Mouse (Mus musculus): ENCODE measurements at regions not wholly inside any gene's neighbourhood (a gene's known extent, or its start where the extent isn't known, plus 50 kb on each side); places are given as distances from the start of the nearest gene placed in this dataset.

GRCm38 (mm10) chr2:148497452-148498302, 54.3 kb upstream of the Cd93 start:
- ATAC-seq (ENCODE audit: insufficient read depth) (no peak), DNase-seq (ENCODE audit: low read depth in 3 of 3, low spot score in 3 of 3) (no peak)
- Histone ChIP-seq H3K36me3 (replicated peaks; ENCODE audit: control insufficient read depth, insufficient read depth, low read depth) (no peaks in the 10 kb centered on the region), H3K27ac (no peak overlapping the region), H3K9ac (replicated peaks) (no peak overlapping the region), H3K4me1 (replicated peaks; ENCODE audit: control insufficient read depth in 2 of 2, insufficient read depth in 2 of 2, low read length in 1 of 2) (peaks cover 0 to 4% of the 10 kb centered on the region in 2 experiments; a peak in 2 of 4 replicates), H3K4me2 (ENCODE audit: low read depth) (no peak overlapping the region), H3K27me3 (ENCODE audit: control insufficient read depth, insufficient read depth, low read length) (no peaks in the 10 kb centered on the region), H3K9me3 (ENCODE audit: control insufficient read depth, low read length) (no peaks in the 10 kb centered on the region), H3K4me3 (ENCODE audit: insufficient read depth in 1 of 2, low read depth in 2 of 2, low read length in 2 of 2) (no peak overlapping the region)
- no peak for TF ChIP-seq CTCF (IDR thresholded peaks at IDR 0.05; ENCODE audit: low read depth)
- no peak for TF ChIP-seq EP300 (IDR thresholded peaks at IDR 0.05; ENCODE audit: low read depth)
- 44% methylated on average over 12 of the region's 12 CpGs for WGBS (ENCODE audit: insufficient replicate concordance)

DNA sequence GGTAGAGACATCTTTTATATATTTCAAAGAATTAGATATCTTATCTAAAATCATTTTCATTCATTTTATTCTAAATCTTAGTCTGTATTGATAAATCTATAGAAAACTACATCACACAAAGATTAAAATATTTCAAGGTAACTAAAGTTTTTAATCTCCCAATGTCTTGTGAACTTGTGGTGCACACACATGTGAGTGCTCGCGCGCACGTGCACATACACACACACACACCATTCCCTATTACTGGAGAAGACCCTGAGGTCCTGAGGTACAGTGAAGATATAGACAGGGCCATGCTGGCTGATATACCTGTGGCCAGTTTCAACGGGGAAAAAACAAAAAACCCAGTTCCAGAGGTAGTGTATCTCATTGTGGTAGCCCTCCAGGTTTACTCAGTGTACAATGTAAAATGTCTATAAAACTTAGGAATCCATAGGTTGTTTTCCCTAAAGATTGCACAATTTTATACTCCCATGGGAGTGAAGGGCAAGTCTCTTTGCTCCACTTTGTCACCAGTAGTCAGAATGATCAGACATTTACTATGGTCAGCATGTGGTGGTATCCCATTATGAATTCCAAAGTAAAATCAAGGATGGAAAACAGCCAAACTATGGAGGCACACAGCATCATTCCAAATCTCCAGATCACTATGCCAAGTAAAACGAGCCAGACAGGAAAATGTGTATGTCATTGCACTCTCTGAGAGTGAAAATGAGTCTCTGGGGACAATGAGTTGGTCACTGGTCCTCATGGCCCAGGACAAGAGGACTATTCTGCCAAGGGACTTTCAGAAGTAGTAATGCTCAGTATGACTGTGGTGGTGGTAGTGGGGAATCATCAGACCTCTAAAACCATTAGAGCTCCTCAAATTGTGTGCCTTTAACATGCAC, 53.0 kb upstream of the Cd93 start:
- H3K27me3 ChIP-seq (ENCODE audit: control insufficient read depth, insufficient read depth, low read length): no peaks in the 10 kb centered on the region
- peaks cover 0 to 10% of the 10 kb centered on the region in 2 experiments; a peak in 2 of 4 replicates for H3K4me1 ChIP-seq (replicated peaks; ENCODE audit: control insufficient read depth in 2 of 2, insufficient read depth in 2 of 2, low read length in 1 of 2)
- H3K36me3 ChIP-seq (replicated peaks; ENCODE audit: control insufficient read depth, insufficient read depth, low read depth): no peaks in the 10 kb centered on the region
- TF ChIP-seq CTCF (IDR thresholded peaks at IDR 0.05; ENCODE audit: low read depth): no peak
- TF ChIP-seq EP300 (IDR thresholded peaks at IDR 0.05; ENCODE audit: low read depth): no peak
- WGBS (ENCODE audit: insufficient replicate concordance): 66% methylated on average over 6 of the region's 6 CpGs
- no peak for DNase-seq (ENCODE audit: low read depth in 3 of 3, low spot score in 3 of 3)
- no peak for ATAC-seq (ENCODE audit: insufficient read depth)
- H3K4me3 ChIP-seq (ENCODE audit: insufficient read depth in 1 of 2, low read depth in 2 of 2, low read length in 2 of 2): no peak overlapping the region
- no peak overlapping the region for H3K4me2 ChIP-seq (ENCODE audit: low read depth)
- H3K9ac ChIP-seq (replicated peaks): no peak overlapping the region
- H3K27ac ChIP-seq: no peak overlapping the region
- H3K9me3 ChIP-seq (ENCODE audit: control insufficient read depth, low read length): no peaks in the 10 kb centered on the region

DNA sequence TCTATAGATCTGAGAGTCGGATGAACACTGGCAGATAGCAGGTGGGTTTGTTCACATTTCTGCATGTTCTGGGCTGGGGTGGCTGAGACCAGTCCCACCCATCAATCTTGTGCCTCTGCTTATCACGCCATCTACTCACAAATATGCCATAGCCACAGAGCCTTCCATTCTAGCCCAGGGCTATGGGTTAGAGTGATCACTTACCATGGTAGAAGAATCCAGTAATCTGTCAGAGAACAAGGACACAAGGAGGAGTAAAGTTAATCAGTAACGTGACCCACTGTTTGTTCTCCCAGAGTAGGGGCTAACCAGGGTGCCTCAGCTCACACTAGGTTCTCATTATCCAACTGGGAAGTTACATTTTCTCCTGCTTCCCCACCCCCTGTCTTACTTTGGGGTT, 52.1 kb upstream of the Cd93 start:
- Histone ChIP-seq H3K9me3 (ENCODE audit: control insufficient read depth, low read length) (no peaks in the 10 kb centered on the region), H3K27ac (no peak overlapping the region), H3K4me1 (replicated peaks; ENCODE audit: control insufficient read depth in 2 of 2, insufficient read depth in 2 of 2, low read length in 1 of 2) (peaks cover 0 to 13% of the 10 kb centered on the region in 2 experiments; a peak in 2 of 4 replicates), H3K4me2 (ENCODE audit: low read depth) (no peak overlapping the region), H3K27me3 (ENCODE audit: control insufficient read depth, insufficient read depth, low read length) (no peaks in the 10 kb centered on the region), H3K9ac (replicated peaks) (no peak overlapping the region), H3K36me3 (replicated peaks; ENCODE audit: control insufficient read depth, insufficient read depth, low read depth) (no peaks in the 10 kb centered on the region), H3K4me3 (ENCODE audit: insufficient read depth in 1 of 2, low read depth in 2 of 2, low read length in 2 of 2) (no peak overlapping the region)
- WGBS (ENCODE audit: insufficient replicate concordance): 53% methylated on average over 3 of the region's 3 CpGs
- DNase-seq (ENCODE audit: low read depth in 3 of 3, low spot score in 3 of 3) (peak in 1 of 3 experiments; percentile 4), ATAC-seq (ENCODE audit: insufficient read depth) (peak; percentile 26; the same call in 1 of the 2 replicates)
- TF ChIP-seq CTCF (IDR thresholded peaks at IDR 0.05; ENCODE audit: low read depth) (no peak), EP300 (IDR thresholded peaks at IDR 0.05; ENCODE audit: low read depth) (no peak)

- Histone ChIP-seq H3K27me3 (ENCODE audit: control insufficient read depth, insufficient read depth, low read length) (no peaks in the 10 kb centered on the region), H3K36me3 (replicated peaks; ENCODE audit: control insufficient read depth, insufficient read depth, low read depth) (no peaks in the 10 kb centered on the region), H3K4me3 (ENCODE audit: insufficient read depth in 1 of 2, low read depth in 2 of 2, low read length in 2 of 2) (no peak overlapping the region), H3K9ac (replicated peaks) (no peak overlapping the region), H3K4me1 (replicated peaks; ENCODE audit: control insufficient read depth in 2 of 2, insufficient read depth in 2 of 2, low read length in 1 of 2) (peaks cover 0 to 17% of the 10 kb centered on the region in 2 experiments; a peak in 2 of 4 replicates), H3K4me2 (ENCODE audit: low read depth) (no peak overlapping the region), H3K9me3 (ENCODE audit: control insufficient read depth, low read length) (no peaks in the 10 kb centered on the region), H3K27ac (no peak overlapping the region)
- DNase-seq (ENCODE audit: low read depth in 3 of 3, low spot score in 3 of 3): no peak
- ATAC-seq (ENCODE audit: insufficient read depth): no peak
- TF ChIP-seq CTCF (IDR thresholded peaks at IDR 0.05; ENCODE audit: low read depth) (no peak), EP300 (IDR thresholded peaks at IDR 0.05; ENCODE audit: low read depth) (no peak)
These were observed 49.9 kb upstream of the Cd93 start for GRCm38 (mm10) chr2:148493281-148493680.
